Mouse (Mus musculus): ENCODE results near the gene Vmn2r114.
"Not testable (repeated sequence)": the region's sequence is repeated elsewhere in the genome, so short reads cannot be mapped to it uniquely, and the experiment has no call there.

Vmn2r114 gene

DNA sequence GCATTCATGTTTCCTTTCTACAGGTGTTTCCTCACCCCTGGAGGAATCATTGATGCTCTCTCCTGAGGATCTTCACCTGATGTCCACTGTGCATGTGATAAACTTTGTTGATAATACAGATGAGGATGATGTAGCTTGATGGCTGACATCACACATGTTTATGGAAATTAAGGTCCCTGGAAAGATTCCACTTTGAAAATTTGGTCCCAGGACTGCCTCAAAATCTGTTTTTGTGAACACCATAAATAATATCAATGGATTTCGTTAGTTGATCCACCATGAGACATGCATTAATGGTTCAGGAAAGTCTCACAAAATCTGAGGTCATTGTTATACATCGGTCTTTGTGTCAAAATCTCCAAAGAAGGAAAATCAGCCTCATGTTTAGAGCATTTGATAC is at the start of gene Vmn2r114:
Gene Vmn2r114 (minus strand): TSS at position 101 of the 400 bp plus-strand sequence.
- not testable (repeated sequence) for DNase-seq

DNA sequence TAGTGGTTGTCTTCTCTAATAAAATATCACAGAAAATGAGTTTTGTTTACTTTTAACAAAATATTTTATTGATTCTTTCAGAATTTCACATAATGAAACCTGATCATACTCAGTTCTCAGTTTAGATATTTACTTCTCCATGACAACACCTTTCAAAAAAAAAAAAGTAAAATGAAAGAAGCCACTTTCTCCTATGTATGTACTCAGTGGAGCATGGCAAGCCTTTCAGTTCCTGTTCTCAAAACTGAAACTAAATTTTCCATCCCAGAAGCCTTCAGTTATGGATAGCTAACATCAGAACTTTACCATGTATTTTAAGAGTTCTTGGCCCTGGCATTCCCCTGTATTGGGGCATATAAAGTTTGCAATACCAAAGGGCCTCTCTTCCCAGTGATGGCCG is 39.3 kb upstream of the Vmn2r114 start:
- no peak for DNase-seq

DNA sequence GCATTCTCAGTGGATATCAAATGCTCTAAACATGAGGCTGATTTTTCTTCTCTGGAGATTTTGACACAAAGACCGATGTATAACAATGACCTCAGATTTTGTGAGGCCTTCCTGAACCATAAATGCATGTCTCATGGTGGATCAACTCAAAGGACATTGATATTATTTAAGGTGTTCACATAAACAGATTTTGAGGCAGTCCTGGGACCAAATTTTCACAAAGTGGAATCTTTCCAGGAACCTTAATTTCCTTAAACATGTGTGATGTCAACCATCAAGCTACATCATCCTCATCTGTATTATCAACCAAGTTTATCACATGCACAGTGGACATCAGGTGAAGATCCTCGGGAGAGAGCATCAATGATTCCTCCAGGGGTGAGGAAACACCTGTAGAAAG is 31.1 kb upstream of the Vmn2r114 start, which contains the start of gene Vmn2r115:
Gene Vmn2r115 (plus strand): TSS at position 301 of the 400 bp plus-strand sequence.
- DNase-seq: not testable (repeated sequence)

DNA sequence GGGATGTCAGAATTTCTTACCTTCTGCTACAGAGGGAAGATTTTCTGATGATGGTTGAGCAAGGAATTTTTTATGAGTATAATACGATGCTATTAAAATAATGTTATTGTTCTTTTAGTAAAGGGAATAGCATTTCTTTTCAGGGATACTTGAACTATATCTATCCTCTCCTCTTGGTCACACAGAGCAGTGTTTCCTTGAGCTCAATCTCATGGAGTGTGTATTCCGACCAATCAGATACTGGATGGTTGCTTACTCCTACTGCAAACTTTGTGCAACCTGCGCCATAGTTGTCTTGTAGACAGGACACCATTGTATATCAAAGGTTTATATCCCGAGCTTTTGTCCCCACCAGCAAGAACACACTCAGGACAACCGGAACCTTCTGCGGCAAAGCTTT is 18.3 kb upstream of the Vmn2r114 start:
- DNase-seq: no peak

Data from cerebellum, adult 9-11 months (tissue).